Mouse (Mus musculus) left cerebral cortex, postnatal 4 days (tissue): Measurements from ENCODE around the gene Aph1c. TPM values are rescaled to one million over a fixed set of nuclear protein-coding genes. Genes with fewer than 3 reads are reported as not detected.
"Not testable (repeated sequence)": the region's sequence is repeated elsewhere in the genome, so short reads cannot be mapped to it uniquely, and the experiment has no call there.

Experiments
- DNase-seq: peaks from one replicate; pipeline ENCODE4 v3.0.0-alpha.2; 2022
- intact Hi-C: fragments of 180-260 bp; cut with DNase I; formaldehyde crosslinking; loops from one replicate; pipeline ENCODE4 v1.15.1; 2025
- total RNA-seq, 2 experiments: library from RNA; stranded (reverse); gene quantifications; 2 replicates each; pipeline ENCODE4 v1.2.3; 2021

Gene Aph1c
- total RNA-seq, result 1 to 10 TPM; 4.6 to 4.8 TPM

GRCm38 (mm10) chr9:66834318-66835096 is at the start of gene Aph1c:
Gene Aph1c (minus strand): TSS chr9:66834726.
- intact Hi-C loops, result loop anchor here (5.0 kb wide), 1 partner anchor 322 kb away; the partner anchor contains the start of gene Fbxl22
- DNase-seq, result peak; percentile 98

- no peak for DNase-seq
- intact Hi-C loops, result no loop called here
Observed at GRCm38 (mm10) chr9:66883500-66883899, 49.0 kb upstream of the Aph1c start.

- DNase-seq, result no peak
- intact Hi-C loops, result no loop called here
Observed at GRCm38 (mm10) chr9:66882406-66882821, 47.9 kb upstream of the Aph1c start.

GRCm38 (mm10) chr9:66881858-66882257 is 47.3 kb upstream of the Aph1c start:
- intact Hi-C loops, result no loop called here
- no peak for DNase-seq

GRCm38 (mm10) chr9:66880752-66881151 is 46.2 kb upstream of the Aph1c start:
- intact Hi-C loops, result no loop called here
- no peak for DNase-seq

- intact Hi-C loops, result no loop called here
- DNase-seq, result no peak
Observed at GRCm38 (mm10) chr9:66879486-66879885, 45.0 kb upstream of the Aph1c start.

- intact Hi-C loops, result no loop called here
- DNase-seq, result no peak
Observed at GRCm38 (mm10) chr9:66878899-66879298, 44.4 kb upstream of the Aph1c start.

- DNase-seq, result no peak
Observed at GRCm38 (mm10) chr9:66876577-66876976, 42.1 kb upstream of the Aph1c start.

GRCm38 (mm10) chr9:66874297-66874696 is 39.8 kb upstream of the Aph1c start:
- DNase-seq, result no peak
- intact Hi-C loops, result no loop called here

More at GRCm38 (mm10) chr9:66876577-66876976, 42.1 kb upstream of the Aph1c start:
- intact Hi-C loops, result no loop called here

- no peak for DNase-seq
- intact Hi-C loops, result no loop called here
Observed at GRCm38 (mm10) chr9:66873531-66873930, 39.0 kb upstream of the Aph1c start.

GRCm38 (mm10) chr9:66873009-66873408 is 38.5 kb upstream of the Aph1c start:
- intact Hi-C loops, DNase-seq: not testable (repeated sequence)

GRCm38 (mm10) chr9:66872015-66872727 is 37.6 kb upstream of the Aph1c start:
- intact Hi-C loops, result no loop called here
- no peak for DNase-seq

- no peak for DNase-seq
- intact Hi-C loops, result loop anchor here (10.0 kb wide), 1 partner anchor 50 kb away; the partner anchor contains the start of gene Rab8b
Observed at GRCm38 (mm10) chr9:66864708-66865107, 30.2 kb upstream of the Aph1c start.

- DNase-seq, result no peak
- intact Hi-C loops, result loop anchor here (10.0 kb wide), 1 partner anchor 51 kb away; the partner anchor contains the start of gene Rab8b
Observed at GRCm38 (mm10) chr9:66863456-66863855, 28.9 kb upstream of the Aph1c start.

- intact Hi-C loops, result loop anchor here (10.0 kb wide), 1 partner anchor 53 kb away; the partner anchor contains the start of gene Rab8b
- DNase-seq, result no peak
Observed at GRCm38 (mm10) chr9:66862202-66862601, 27.7 kb upstream of the Aph1c start.

GRCm38 (mm10) chr9:66861104-66861767 is 26.7 kb upstream of the Aph1c start:
- peak; percentile 13 for DNase-seq
- intact Hi-C loops, result loop anchor here (10.0 kb wide), 1 partner anchor 54 kb away; the partner anchor contains the start of gene Rab8b

- no peak for DNase-seq
- intact Hi-C loops, result no loop called here
Observed at GRCm38 (mm10) chr9:66859523-66859922, 25.0 kb upstream of the Aph1c start.

GRCm38 (mm10) chr9:66855865-66856264 is 21.3 kb upstream of the Aph1c start:
- DNase-seq, result no peak
- intact Hi-C loops, result no loop called here

GRCm38 (mm10) chr9:66852592-66852991 is 18.1 kb upstream of the Aph1c start:
- intact Hi-C loops, result no loop called here
- DNase-seq, result no peak

- intact Hi-C loops, result no loop called here
- DNase-seq, result no peak
Observed at GRCm38 (mm10) chr9:66850966-66851365, 16.4 kb upstream of the Aph1c start.

- intact Hi-C loops, result no loop called here
- no peak for DNase-seq
Observed at GRCm38 (mm10) chr9:66846822-66847221, 12.3 kb upstream of the Aph1c start.
